Mouse (Mus musculus) limb, embryonic 12.5 days (tissue): ENCODE measurements around the gene Tmem101. TPM values are rescaled to one million over a fixed set of nuclear protein-coding genes. Genes with fewer than 3 reads are reported as not detected.

ENCODE experiments used
- ATAC-seq: fragments of 200-750 bp; cut with Nextera tagmentation; 2 replicates; pipeline ENCODE4 v1.8.0; 2017; ENCODE audit warnings: low read depth, moderate TSS enrichment; ENCODE audit not compliant: insufficient number of reproducible peaks, insufficient read depth, low FRiP score, low TSS enrichment
- H3K27ac ChIP-seq: fragments of 300-500 bp; sonication (generic); 2 replicates; pipeline ENCODE4 v1.5.1; 2016; ENCODE audit warnings: mild to moderate bottlenecking, moderate library complexity
- H3K27me3 ChIP-seq: fragments of 300-500 bp; sonication (generic); 2 replicates; pipeline ENCODE4 v1.6.1; 2016; ENCODE audit warnings: mild to moderate bottlenecking, moderate library complexity
- H3K36me3 ChIP-seq: fragments of 300-500 bp; sonication (generic); 2 replicates; pipeline ENCODE4 v1.6.1; 2016; ENCODE audit warnings: mild to moderate bottlenecking, moderate library complexity
- H3K4me1 ChIP-seq: fragments of 300-500 bp; sonication (generic); replicated peaks from 2 replicates; pipeline ENCODE4 v1.6.1; 2016
- H3K4me2 ChIP-seq: fragments of 300-500 bp; sonication (generic); 2 replicates; pipeline ENCODE4 v1.6.1; 2016; ENCODE audit warnings: mild to moderate bottlenecking, moderate library complexity
- H3K4me3 ChIP-seq: fragments of 300-500 bp; sonication (generic); replicated peaks from 2 replicates; pipeline ENCODE4 v1.5.1; 2016; ENCODE audit warnings: mild to moderate bottlenecking
- H3K9ac ChIP-seq: fragments of 300-500 bp; sonication (generic); replicated peaks from 2 replicates; pipeline ENCODE4 v1.6.1; 2016; ENCODE audit warnings: mild to moderate bottlenecking, moderate library complexity
- H3K9me3 ChIP-seq: fragments of 300-500 bp; sonication (generic); 2 replicates; pipeline ENCODE4 v1.6.1; 2016; ENCODE audit warnings: mild to moderate bottlenecking, moderate library complexity
- whole genome bisulfite sequencing: fragments of 180-500 bp; shearing (Covaris S2); methylation state at CpG from one replicate; pipeline ENCODE4 v1.1.7; 2016; 5-methylcytosine and 5-hydroxymethylcytosine counted together
- polyA plus RNA-seq: library from polyadenylated mRNA; unstranded; fragments of >200 nt; fragmentation: Nextera tagmentation; extraction: Ambion mirVana; gene quantifications from 2 replicates; pipeline ENCODE4 v1.2.1, GENCODE M21; 2016

Gene Tmem101
- polyA plus RNA-seq, 1 experiment from 2014 or later: 40.6 TPM

GRCm38 (mm10) chr11:102146531-102146930, 9.7 kb downstream of the Tmem101 start:
- Histone ChIP-seq H3K9me3 (no peaks in the 10 kb centered on the region), H3K27ac (no peak overlapping the region), H3K4me1 (peaks cover 30% of the 10 kb centered on the region), H3K9ac (peak overlapping the region; percentile 23; the same call in 1 of the 2 replicates), H3K36me3 (no peaks in the 10 kb centered on the region), H3K27me3 (peaks cover 80% of the 10 kb centered on the region), H3K4me2 (peak overlapping the region; percentile 60), H3K4me3 (peak overlapping the region; percentile 38; the same call in 1 of the 2 replicates)
- no peak for ATAC-seq
- 9% methylated on average over 17 of the region's 17 CpGs for WGBS

GRCm38 (mm10) chr11:102146005-102146404, 10.2 kb downstream of the Tmem101 start:
- no peaks in the 10 kb centered on the region for H3K36me3 ChIP-seq
- no peaks in the 10 kb centered on the region for H3K9me3 ChIP-seq
- peak overlapping the region; percentile 38 for H3K4me3 ChIP-seq
- WGBS: 3% methylated on average over 16 of the region's 16 CpGs
- no peak overlapping the region for H3K27ac ChIP-seq
- peaks cover 80% of the 10 kb centered on the region for H3K27me3 ChIP-seq
- peaks cover 30% of the 10 kb centered on the region for H3K4me1 ChIP-seq
- no peak overlapping the region; the same call in 1 of the 2 replicates for H3K9ac ChIP-seq
- H3K4me2 ChIP-seq: peak overlapping the region; percentile 60
- ATAC-seq: 0 out of 2 replicates have a peak, but pooled peaks have one; percentile 18

GRCm38 (mm10) chr11:102145471-102146001, 10.7 kb downstream of the Tmem101 start, which contains the start of gene Nags:
TSS of gene Nags (plus strand) at chr11:102145513.
- Histone ChIP-seq H3K4me3 (peak within 1 kb of the TSS; percentile 38), H3K4me1 (peaks cover 30% of the 10 kb centered on the region), H3K9ac (peak within 1 kb of the TSS; percentile 40), H3K9me3 (no peaks in the 10 kb centered on the region), H3K27ac (no peak within 1 kb of the TSS), H3K4me2 (peak within 1 kb of the TSS; percentile 60), H3K36me3 (no peaks in the 10 kb centered on the region), H3K27me3 (peaks cover 80% of the 10 kb centered on the region)
- ATAC-seq: no peak
- WGBS: 2% methylated on average over 50 of the region's 50 CpGs

- ATAC-seq: no peak
- Histone ChIP-seq H3K9ac (peak overlapping the region; percentile 40; the same call in 1 of the 2 replicates), H3K36me3 (no peaks in the 10 kb centered on the region), H3K4me1 (peaks cover 30% of the 10 kb centered on the region), H3K4me2 (peak overlapping the region; percentile 60), H3K27ac (no peak overlapping the region), H3K27me3 (peaks cover 80% of the 10 kb centered on the region), H3K9me3 (no peaks in the 10 kb centered on the region), H3K4me3 (peak overlapping the region; percentile 38)
- WGBS: 18% methylated on average over 13 of the region's 13 CpGs
These were observed 11.2 kb downstream of the Tmem101 start for GRCm38 (mm10) chr11:102144957-102145470.

- Histone ChIP-seq H3K4me1 (peaks cover 27% of the 10 kb centered on the region), H3K9me3 (no peaks in the 10 kb centered on the region), H3K9ac (no peak overlapping the region), H3K4me3 (no peak overlapping the region), H3K36me3 (no peaks in the 10 kb centered on the region), H3K27ac (no peak overlapping the region), H3K4me2 (no peak overlapping the region), H3K27me3 (peaks cover 66% of the 10 kb centered on the region)
- 73% methylated on average over 7 of the region's 7 CpGs for WGBS
- ATAC-seq: no peak
These were observed 13.8 kb downstream of the Tmem101 start for GRCm38 (mm10) chr11:102142355-102142754.

- H3K9ac ChIP-seq: no peak overlapping the region
- ATAC-seq: no peak
- H3K9me3 ChIP-seq: no peaks in the 10 kb centered on the region
- no peak overlapping the region for H3K4me2 ChIP-seq
- H3K4me3 ChIP-seq: no peak overlapping the region
- H3K36me3 ChIP-seq: no peaks in the 10 kb centered on the region
- H3K4me1 ChIP-seq: peaks cover 11% of the 10 kb centered on the region
- 7% methylated on average over 5 of the region's 5 CpGs for WGBS
- peaks cover 57% of the 10 kb centered on the region for H3K27me3 ChIP-seq
- no peak overlapping the region for H3K27ac ChIP-seq
These were observed 15.7 kb downstream of the Tmem101 start for GRCm38 (mm10) chr11:102140508-102140907.

- H3K27me3 ChIP-seq: peaks cover 39% of the 10 kb centered on the region
These were observed 17.8 kb downstream of the Tmem101 start for GRCm38 (mm10) chr11:102138447-102138740.

GRCm38 (mm10) chr11:102137625-102138446, 18.4 kb downstream of the Tmem101 start:
- Histone ChIP-seq H3K9me3 (no peaks in the 10 kb centered on the region), H3K27ac (no peak overlapping the region), H3K36me3 (no peaks in the 10 kb centered on the region), H3K4me1 (peaks cover 11% of the 10 kb centered on the region), H3K27me3 (peaks cover 34% of the 10 kb centered on the region), H3K4me3 (peak overlapping the region; percentile 30), H3K9ac (0 out of 2 replicates have a peak overlapping the region, but pooled peaks have one; percentile 42), H3K4me2 (peak overlapping the region; percentile 61)
- WGBS: 46% methylated on average over 13 of the region's 13 CpGs
- peak; percentile 16; the same call in 1 of the 2 replicates for ATAC-seq

More at GRCm38 (mm10) chr11:102138447-102138740, 17.8 kb downstream of the Tmem101 start:
- Histone ChIP-seq H3K36me3 (no peaks in the 10 kb centered on the region), H3K9me3 (no peaks in the 10 kb centered on the region), H3K4me3 (peak overlapping the region; percentile 30), H3K4me2 (peak overlapping the region; percentile 61), H3K9ac (0 out of 2 replicates have a peak overlapping the region, but pooled peaks have one; percentile 42), H3K27ac (no peak overlapping the region), H3K4me1 (peaks cover 11% of the 10 kb centered on the region)
- ATAC-seq: 0 out of 2 replicates have a peak, but pooled peaks have one; percentile 10
- WGBS: 0% methylated on average over 18 of the region's 18 CpGs

GRCm38 (mm10) chr11:102134516-102134915, 21.7 kb downstream of the Tmem101 start:
- Histone ChIP-seq H3K27me3 (peaks cover 26% of the 10 kb centered on the region), H3K4me2 (no peak overlapping the region), H3K4me3 (no peak overlapping the region), H3K27ac (no peak overlapping the region), H3K9ac (no peak overlapping the region), H3K4me1 (peaks cover 11% of the 10 kb centered on the region), H3K9me3 (no peaks in the 10 kb centered on the region), H3K36me3 (no peaks in the 10 kb centered on the region)
- no peak for ATAC-seq
- WGBS: 38% methylated on average over 4 of the region's 4 CpGs

GRCm38 (mm10) chr11:102117386-102117785, 38.8 kb downstream of the Tmem101 start:
- no peak for ATAC-seq

GRCm38 (mm10) chr11:102116241-102116640, 40.0 kb downstream of the Tmem101 start:
- Histone ChIP-seq H3K4me2 (no peak overlapping the region), H3K9ac (no peak overlapping the region), H3K9me3 (peaks cover 2% of the 10 kb centered on the region; the same call in 1 of the 2 replicates), H3K36me3 (no peaks in the 10 kb centered on the region), H3K4me3 (no peak overlapping the region), H3K27me3 (peaks cover 17% of the 10 kb centered on the region), H3K4me1 (no peaks in the 10 kb centered on the region), H3K27ac (no peak overlapping the region)
- 76% methylated on average over 8 of the region's 8 CpGs for WGBS
- ATAC-seq: no peak

More at GRCm38 (mm10) chr11:102117386-102117785, 38.8 kb downstream of the Tmem101 start:
- Histone ChIP-seq H3K4me3 (no peak overlapping the region), H3K9me3 (peaks cover 2% of the 10 kb centered on the region; the same call in 1 of the 2 replicates), H3K9ac (no peak overlapping the region), H3K4me1 (no peaks in the 10 kb centered on the region), H3K27ac (no peak overlapping the region), H3K27me3 (peaks cover 17% of the 10 kb centered on the region), H3K36me3 (no peaks in the 10 kb centered on the region), H3K4me2 (no peak overlapping the region)
- WGBS: 84% methylated on average over 6 of the region's 6 CpGs
